Mouse (Mus musculus) spleen, embryonic (tissue): Measurements from ENCODE around the gene Lhb.

Experiments
- CTCF ChIA-PET: fragments of 350-600 bp; sonication (Branson Sonifier 250); formaldehyde crosslinking; loops from one replicate; lab custom pipeline; 2022; lab: Charles Lee

Lhb gene

GRCm38 (mm10) chr7:45467090-45467670 is 46.6 kb downstream of the Lhb start:
- CTCF ChIA-PET = interaction anchor here (0.5 kb wide), 1 partner anchor 45 kb away, joined by 4 read pairs; no protein-coding TSS in a partner anchor

- CTCF ChIA-PET = interaction anchor here (1.7 kb wide), 1 partner anchor 17 kb away, joined by 5 read pairs; no protein-coding TSS in a partner anchor
These were observed 50.2 kb downstream of the Lhb start for GRCm38 (mm10) chr7:45470869-45471268.
